Mouse (Mus musculus) hindbrain, embryonic 13.5 days (tissue): ENCODE data around the gene Dnah3. TPM values are rescaled to one million over a fixed set of nuclear protein-coding genes. Genes with fewer than 3 reads are reported as not detected.

ENCODE experiments used
- ATAC-seq: fragments of 200-750 bp; cut with Nextera tagmentation; 2 replicates; pipeline ENCODE4 v1.8.0; 2017; ENCODE audit warnings: moderate TSS enrichment; ENCODE audit not compliant: low FRiP score
- H3K27ac ChIP-seq: fragments of 300-500 bp; sonication (generic); 2 replicates; pipeline ENCODE4 v1.5.1; 2015; ENCODE audit warnings: inconsistent platforms, mild to moderate bottlenecking, moderate library complexity
- H3K27me3 ChIP-seq: fragments of 300-500 bp; sonication (generic); 2 replicates; pipeline ENCODE4 v1.6.1; 2015; ENCODE audit warnings: mild to moderate bottlenecking, inconsistent platforms
- H3K36me3 ChIP-seq: fragments of 300-500 bp; sonication (generic); 2 replicates; pipeline ENCODE4 v1.6.1; 2015; ENCODE audit warnings: mild to moderate bottlenecking, inconsistent platforms
- H3K4me1 ChIP-seq: fragments of 300-500 bp; sonication (generic); replicated peaks from 2 replicates; pipeline ENCODE4 v1.6.1; 2015; ENCODE audit warnings: inconsistent platforms
- H3K4me2 ChIP-seq: fragments of 300-500 bp; sonication (generic); 2 replicates; pipeline ENCODE4 v1.6.1; 2015; ENCODE audit warnings: inconsistent platforms, mild to moderate bottlenecking, moderate library complexity
- H3K4me3 ChIP-seq: fragments of 300-500 bp; sonication (generic); 2 replicates; pipeline ENCODE4 v1.5.1; 2015; ENCODE audit warnings: mild to moderate bottlenecking, inconsistent platforms
- H3K9ac ChIP-seq: fragments of 300-500 bp; sonication (generic); 2 replicates; pipeline ENCODE4 v1.6.1; 2015; ENCODE audit warnings: mild to moderate bottlenecking, inconsistent platforms
- H3K9me3 ChIP-seq: fragments of 300-500 bp; sonication (generic); 2 replicates; pipeline ENCODE4 v1.6.1; 2016; ENCODE audit warnings: inconsistent platforms
- WGBS: fragments of 180-500 bp; shearing (Covaris S2); methylation state at CpG from one replicate; pipeline ENCODE4 v1.1.7; 2015; 5-methylcytosine and 5-hydroxymethylcytosine counted together
- polyA plus RNA-seq: library from polyadenylated mRNA; unstranded; fragments of >200 nt; fragmentation: Nextera tagmentation; extraction: Ambion mirVana; gene quantifications from 2 replicates; pipeline ENCODE4 v1.2.1, GENCODE M21; 2015

Gene Dnah3
- polyA plus RNA-seq, 1 experiment from 2014 or later: 0.10 TPM

DNA sequence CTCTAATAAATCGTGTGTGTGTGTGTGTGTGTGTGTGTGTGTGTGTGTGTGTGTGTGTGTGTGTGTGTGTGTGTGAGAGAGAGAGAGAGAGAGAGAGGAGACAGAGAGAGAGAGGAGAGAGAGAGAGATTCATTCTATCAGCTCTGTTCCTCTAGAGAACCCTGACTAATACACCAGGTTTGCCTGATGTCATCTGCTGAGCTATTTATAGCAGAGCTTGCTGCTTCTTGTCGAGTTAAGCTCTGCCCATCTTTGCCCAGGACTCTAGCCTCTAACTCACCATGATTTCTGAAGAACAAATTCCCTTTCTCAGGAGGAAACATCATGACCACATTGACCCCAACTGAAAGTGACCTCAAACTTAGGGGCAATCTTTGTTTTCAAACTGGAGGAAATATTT, 174.6 kb downstream of the Dnah3 start:
- peaks cover 4% of the 10 kb centered on the region; the same call in 1 of the 2 replicates for H3K36me3 ChIP-seq
- H3K9me3 ChIP-seq: no peaks in the 10 kb centered on the region
- no peak overlapping the region for H3K4me3 ChIP-seq
- ATAC-seq: no peak
- no peak overlapping the region for H3K27ac ChIP-seq
- no peak overlapping the region for H3K4me2 ChIP-seq
- H3K9ac ChIP-seq: no peak overlapping the region
- WGBS: 58% methylated on average over 2 of the region's 2 CpGs
- H3K4me1 ChIP-seq: no peaks in the 10 kb centered on the region
- H3K27me3 ChIP-seq: no peaks in the 10 kb centered on the region

DNA sequence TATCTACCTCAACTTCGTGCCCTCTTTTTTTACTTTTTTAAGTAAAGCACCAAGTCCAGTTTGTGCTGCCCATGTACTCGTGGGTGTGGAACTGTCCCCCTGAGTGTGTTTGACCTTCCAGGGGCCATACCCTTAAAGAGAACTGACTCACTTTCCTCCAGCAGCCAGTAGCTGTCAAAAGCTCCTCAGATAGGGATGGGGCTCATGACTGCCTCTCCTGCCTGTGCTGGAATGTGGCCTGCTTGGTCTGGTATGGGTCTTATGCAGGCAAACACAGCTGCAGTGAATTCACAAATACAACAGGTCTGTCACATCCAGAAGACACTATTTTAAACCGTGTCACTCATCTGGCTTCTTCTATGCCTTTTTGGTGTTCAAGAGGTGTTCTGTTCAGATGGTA, 183.4 kb downstream of the Dnah3 start:
- WGBS: 83% methylated on average over 3 of the region's 3 CpGs
- ATAC-seq: no peak
- Histone ChIP-seq H3K4me3 (no peak overlapping the region), H3K4me1 (no peaks in the 10 kb centered on the region), H3K27me3 (no peaks in the 10 kb centered on the region), H3K27ac (no peak overlapping the region), H3K9me3 (no peaks in the 10 kb centered on the region), H3K4me2 (no peak overlapping the region), H3K9ac (no peak overlapping the region), H3K36me3 (peaks cover 3% of the 10 kb centered on the region; the same call in 1 of the 2 replicates)

DNA sequence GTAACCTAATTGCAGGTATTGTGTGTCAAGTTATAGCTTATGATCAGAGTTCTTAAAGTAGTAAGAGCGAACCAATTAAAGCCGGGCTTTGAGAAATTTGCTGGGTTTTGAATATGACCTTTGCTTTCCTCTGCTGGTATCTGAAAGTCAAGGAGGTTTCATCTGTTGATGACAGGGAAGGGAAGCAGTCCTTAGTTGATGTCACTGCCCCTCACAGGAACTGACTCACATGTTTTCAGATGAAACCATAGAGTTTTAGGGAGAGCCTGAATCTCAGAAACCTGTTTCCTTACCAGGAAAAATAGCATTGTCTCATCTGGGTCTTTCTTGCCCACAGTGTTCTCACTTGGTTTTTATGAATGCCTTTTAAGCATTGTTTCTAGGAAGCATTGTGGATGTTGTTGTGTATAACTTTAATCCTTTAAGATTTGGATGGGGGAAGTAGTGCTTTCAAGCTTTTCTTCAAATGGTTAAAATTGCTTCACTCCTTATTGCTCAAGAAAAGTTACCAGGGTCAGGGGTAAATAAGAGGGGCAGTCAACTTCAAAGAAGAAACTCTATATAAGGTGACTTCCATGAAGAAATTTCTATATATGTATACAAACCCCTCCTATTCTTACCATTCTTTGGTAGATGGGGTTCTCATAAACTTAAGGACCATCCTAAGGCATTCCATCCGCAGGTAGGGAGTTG, 188.4 kb downstream of the Dnah3 start:
- H3K9me3 ChIP-seq: no peaks in the 10 kb centered on the region
- no peak overlapping the region for H3K4me3 ChIP-seq
- H3K27ac ChIP-seq: no peak overlapping the region
- no peak for ATAC-seq
- H3K9ac ChIP-seq: no peak overlapping the region
- H3K4me2 ChIP-seq: no peak overlapping the region
- no peaks in the 10 kb centered on the region for H3K36me3 ChIP-seq
- no peaks in the 10 kb centered on the region for H3K4me1 ChIP-seq
- 96% methylated on average over 3 of the region's 3 CpGs for WGBS
- H3K27me3 ChIP-seq: no peaks in the 10 kb centered on the region

DNA sequence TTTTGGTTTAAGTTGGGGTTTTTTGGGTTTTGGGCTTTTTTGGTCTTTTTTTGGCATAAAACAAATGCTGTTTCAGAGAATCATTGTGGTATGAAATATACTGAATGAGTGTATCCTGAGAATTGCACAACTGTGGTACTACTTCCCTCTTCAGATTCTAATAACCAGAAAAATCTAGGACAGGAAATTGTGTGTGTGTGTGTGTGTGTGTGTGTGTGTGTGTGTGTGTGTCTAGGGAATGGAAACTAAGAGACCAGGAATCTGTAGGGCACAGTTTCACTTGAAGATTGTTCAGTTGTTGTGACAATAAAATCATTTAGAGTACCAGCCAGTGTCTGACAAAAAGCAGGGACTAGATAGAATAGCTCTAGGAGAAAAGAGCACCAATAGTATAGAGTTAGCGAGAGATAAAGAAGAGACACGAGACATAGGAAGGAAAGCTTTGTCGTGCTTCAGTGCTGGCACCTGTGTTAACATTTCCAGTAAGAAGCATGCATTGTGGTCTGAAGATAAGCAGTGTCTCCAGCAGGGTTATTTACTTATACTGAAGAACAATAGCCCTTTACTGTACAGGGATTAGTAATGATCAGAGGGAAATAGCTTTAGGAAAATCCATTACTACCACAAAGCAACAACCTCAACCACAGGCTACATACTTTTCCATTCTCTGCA, 195.6 kb downstream of the Dnah3 start:
- WGBS: 77% methylated on average over 3 of the region's 3 CpGs
- H3K27ac ChIP-seq: no peak overlapping the region
- H3K36me3 ChIP-seq: no peaks in the 10 kb centered on the region
- H3K4me1 ChIP-seq: peaks cover 22% of the 10 kb centered on the region
- no peak overlapping the region for H3K4me3 ChIP-seq
- H3K4me2 ChIP-seq: no peak overlapping the region
- ATAC-seq: no peak
- no peaks in the 10 kb centered on the region for H3K27me3 ChIP-seq
- no peaks in the 10 kb centered on the region for H3K9me3 ChIP-seq
- H3K9ac ChIP-seq: no peak overlapping the region; the same call in 1 of the 2 replicates

DNA sequence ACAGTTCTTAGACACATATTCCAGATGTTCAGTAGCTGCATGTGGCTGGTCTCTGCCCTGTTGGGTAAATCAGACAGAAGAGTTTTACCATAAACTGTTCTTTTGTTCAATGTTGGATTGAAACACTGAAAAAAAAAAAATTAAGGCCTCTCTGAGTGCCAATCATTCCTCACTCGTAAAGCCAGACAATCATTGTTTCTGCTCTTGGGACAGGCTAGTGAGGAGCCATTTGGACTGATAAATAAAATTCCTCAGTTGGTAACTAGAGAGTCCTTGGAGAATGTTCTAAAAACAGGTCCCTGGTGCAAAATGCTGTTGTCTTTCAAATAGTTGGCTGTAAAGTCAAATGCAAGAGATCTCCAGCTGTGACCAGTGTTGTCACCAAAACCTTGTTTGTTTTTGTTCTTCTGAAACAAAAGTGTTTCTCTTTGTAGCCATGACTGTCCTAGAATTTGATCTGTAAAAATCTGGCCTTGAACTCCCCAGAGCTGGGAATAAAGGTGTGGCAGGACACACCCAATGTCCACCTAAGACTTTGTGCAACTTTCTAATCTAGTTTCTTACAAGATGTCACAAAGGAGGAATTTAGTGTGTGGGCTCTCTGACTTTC, 196.7 kb downstream of the Dnah3 start:
- H3K27ac ChIP-seq: no peak overlapping the region
- no peaks in the 10 kb centered on the region for H3K27me3 ChIP-seq
- no peak for ATAC-seq
- 45% methylated on average over 1 of the region's 1 CpGs for WGBS
- peaks cover 34% of the 10 kb centered on the region for H3K4me1 ChIP-seq
- no peaks in the 10 kb centered on the region for H3K36me3 ChIP-seq
- no peak overlapping the region for H3K4me2 ChIP-seq
- no peak overlapping the region for H3K4me3 ChIP-seq
- H3K9ac ChIP-seq: no peak overlapping the region
- H3K9me3 ChIP-seq: no peaks in the 10 kb centered on the region

DNA sequence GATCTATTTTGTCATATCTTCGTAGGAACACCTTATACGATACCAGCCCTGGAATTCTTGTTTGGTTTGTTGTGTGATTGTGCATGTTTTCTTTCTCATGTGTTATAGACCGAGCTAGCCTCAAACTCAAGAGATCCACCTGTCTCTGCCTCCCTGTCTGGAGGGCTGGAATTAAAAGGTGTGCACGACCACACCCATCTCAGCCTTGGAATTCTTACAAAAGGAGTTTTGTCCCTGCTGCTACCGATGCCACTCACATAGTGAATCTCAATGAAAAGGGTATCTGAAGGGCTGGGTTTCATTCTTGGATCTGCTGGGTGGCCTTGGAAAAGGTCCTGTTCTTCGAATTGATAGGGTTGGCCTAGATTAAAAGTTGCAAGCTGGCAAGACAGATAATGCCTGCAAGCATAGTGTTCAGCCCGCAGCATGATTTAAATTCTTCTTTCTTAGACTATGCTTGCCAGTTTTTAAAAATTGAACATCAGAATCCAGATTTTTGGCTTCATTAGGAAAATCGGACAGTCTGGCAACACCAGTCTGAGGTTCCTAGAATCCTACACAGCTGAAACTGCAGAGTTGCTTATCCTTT, 197.5 kb downstream of the Dnah3 start:
- Histone ChIP-seq H3K9ac (no peak overlapping the region), H3K36me3 (no peaks in the 10 kb centered on the region), H3K27ac (no peak overlapping the region), H3K4me2 (peak overlapping the region; percentile 69; the same call in 1 of the 2 replicates), H3K4me3 (no peak overlapping the region), H3K4me1 (peaks cover 40% of the 10 kb centered on the region), H3K9me3 (no peaks in the 10 kb centered on the region), H3K27me3 (no peaks in the 10 kb centered on the region)
- no peak for ATAC-seq
- WGBS: 95% methylated on average over 8 of the region's 8 CpGs

DNA sequence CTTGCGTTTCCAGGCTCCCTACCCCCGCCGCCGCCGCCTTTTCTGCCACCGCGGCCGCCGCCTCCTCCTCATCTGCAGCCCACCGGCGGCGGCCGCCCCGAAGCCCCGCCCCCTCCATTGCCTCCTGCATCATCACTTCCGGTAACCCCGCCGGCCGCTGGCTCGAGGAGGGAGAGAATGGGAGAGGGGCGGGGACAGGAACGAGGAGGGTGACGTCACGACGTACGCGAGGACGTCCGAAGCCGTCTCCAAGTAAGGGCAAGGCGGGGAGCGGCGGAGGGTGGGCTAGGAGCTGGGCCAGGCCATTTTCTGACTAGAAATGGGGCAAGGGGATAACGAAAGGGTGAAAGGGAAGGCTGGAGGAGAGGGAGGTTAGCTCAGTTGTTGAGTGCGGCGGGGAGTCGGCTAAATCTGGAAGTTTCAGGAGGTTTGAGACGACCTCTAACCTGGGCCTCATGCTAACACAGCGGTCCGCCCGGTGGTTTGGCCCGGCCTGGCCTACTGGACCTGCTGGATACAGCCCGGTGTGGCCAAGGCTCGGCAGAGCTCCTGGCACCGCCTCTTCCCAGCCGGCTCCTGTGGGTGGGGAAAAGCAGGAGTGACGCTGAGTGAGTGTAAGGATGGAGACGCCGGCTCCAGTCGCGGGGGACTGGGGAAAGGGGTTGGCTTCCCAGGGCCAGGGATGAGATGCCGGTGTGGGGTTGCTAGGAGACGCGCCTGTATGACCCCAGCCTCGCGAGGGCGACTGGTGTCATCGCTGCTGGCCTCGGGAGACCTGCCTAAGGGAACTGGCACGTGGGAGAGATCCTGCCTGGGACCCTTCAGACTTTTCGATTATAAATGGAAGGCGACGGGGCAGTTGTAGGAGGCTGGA, 199.2 kb downstream of the Dnah3 start, which contains the start of the genes Lyrm1 and Dcun1d3:
Gene Lyrm1 (plus strand): TSS at position 223 of the 874 bp plus-strand sequence.
Gene Dcun1d3 (minus strand): TSS at position 660 of the 874 bp plus-strand sequence.
- Histone ChIP-seq H3K9me3 (no peaks in the 10 kb centered on the region), H3K4me2 (peak within 1 kb of the TSS; percentile 77), H3K36me3 (no peaks in the 10 kb centered on the region), H3K9ac (peak within 1 kb of the TSS; percentile 90), H3K27me3 (no peaks in the 10 kb centered on the region), H3K4me1 (peaks cover 47% of the 10 kb centered on the region), H3K4me3 (peak within 1 kb of the TSS; percentile 80), H3K27ac (peak within 1 kb of the TSS; percentile 98)
- peak; percentile 98 for ATAC-seq
- under 1% methylated on average over 63 of the region's 63 CpGs for WGBS

DNA sequence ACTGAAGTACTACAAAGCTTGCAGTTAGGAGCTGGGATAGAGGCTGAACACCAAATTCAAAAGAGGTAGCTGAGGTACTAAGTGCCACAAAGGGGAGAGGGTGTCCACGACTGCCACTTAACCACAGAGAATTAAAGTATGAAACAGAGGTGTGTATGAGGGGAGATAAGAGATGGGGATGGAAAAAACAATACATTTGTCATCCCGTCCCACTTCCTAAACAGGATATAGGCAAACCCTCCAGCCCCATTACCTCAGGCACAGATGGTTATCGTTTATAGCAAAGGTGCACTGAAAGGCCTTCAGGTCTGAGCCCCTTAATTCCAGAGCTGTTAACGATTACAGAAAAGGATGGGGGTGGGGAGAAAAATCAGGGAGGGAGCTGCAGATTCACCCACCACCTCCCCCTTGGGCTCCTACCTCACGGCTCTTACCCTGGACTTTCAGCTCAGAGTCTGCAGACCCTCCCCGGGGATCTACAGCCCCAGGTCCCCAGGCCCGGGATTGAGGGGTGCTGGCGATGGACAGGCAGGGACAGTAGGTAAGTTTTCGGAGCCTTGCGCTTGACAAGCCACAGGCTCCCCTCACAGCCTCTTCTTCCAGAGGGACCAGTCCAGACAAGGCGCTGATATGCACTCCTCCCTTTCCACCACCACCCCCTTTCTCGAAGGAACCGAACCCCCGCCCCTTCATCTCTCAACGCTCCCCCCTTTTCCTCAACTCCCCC, 200.1 kb downstream of the Dnah3 start:
- Histone ChIP-seq H3K4me2 (peak overlapping the region; percentile 77), H3K4me1 (peaks cover 47% of the 10 kb centered on the region), H3K9ac (peak overlapping the region; percentile 90), H3K27ac (peak overlapping the region; percentile 98), H3K9me3 (no peaks in the 10 kb centered on the region), H3K27me3 (no peaks in the 10 kb centered on the region), H3K4me3 (peak overlapping the region; percentile 80), H3K36me3 (no peaks in the 10 kb centered on the region)
- WGBS: under 1% methylated on average over 15 of the region's 15 CpGs
- peak; percentile 69 for ATAC-seq

DNA sequence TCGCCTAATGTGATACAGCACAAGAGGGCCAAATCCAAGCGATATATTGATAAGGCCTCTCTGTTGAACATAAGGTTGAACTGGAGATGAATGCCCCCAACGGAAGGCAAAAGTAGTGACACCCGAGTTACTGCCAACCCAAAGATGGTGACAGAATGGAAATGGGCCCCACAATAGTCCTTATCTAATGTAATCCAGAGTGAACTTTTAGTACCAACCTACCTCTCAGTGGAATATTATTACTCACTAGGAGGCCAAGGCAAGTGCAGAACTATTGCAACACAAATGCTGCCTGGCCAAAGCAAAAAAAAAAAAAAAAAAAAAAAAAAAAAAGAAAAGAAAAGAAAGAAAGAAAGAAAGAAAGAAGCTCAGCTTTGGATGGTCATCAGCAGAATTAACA, 202.3 kb downstream of the Dnah3 start:
- Histone ChIP-seq H3K4me2 (no peak overlapping the region), H3K27ac (no peak overlapping the region), H3K9ac (no peak overlapping the region), H3K9me3 (no peaks in the 10 kb centered on the region), H3K36me3 (no peaks in the 10 kb centered on the region), H3K4me1 (peaks cover 46% of the 10 kb centered on the region), H3K27me3 (no peaks in the 10 kb centered on the region), H3K4me3 (no peak overlapping the region)
- WGBS: 93% methylated on average over 4 of the region's 4 CpGs
- no peak for ATAC-seq

DNA sequence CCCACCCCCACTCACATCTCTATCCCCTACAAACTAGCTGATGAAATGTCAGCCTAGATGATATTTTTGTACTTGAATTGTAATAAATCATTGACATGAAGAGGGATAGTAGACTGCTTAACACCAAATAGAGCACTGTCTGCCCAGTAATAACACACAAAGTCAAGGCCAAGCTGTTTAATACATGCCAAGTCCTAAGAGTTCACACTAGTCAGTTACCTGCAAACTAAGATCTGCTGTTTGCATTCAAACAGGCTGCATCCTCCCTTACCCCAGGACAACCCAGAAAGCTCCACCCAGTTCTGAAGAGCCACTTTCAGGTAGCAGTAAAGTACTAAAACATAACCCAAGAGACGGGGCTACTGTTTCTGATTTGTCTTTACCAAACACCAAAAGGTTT, 202.9 kb downstream of the Dnah3 start:
- Histone ChIP-seq H3K9ac (no peak overlapping the region), H3K27me3 (no peaks in the 10 kb centered on the region), H3K36me3 (no peaks in the 10 kb centered on the region), H3K4me1 (peaks cover 40% of the 10 kb centered on the region), H3K27ac (no peak overlapping the region), H3K4me2 (no peak overlapping the region), H3K4me3 (no peak overlapping the region), H3K9me3 (no peaks in the 10 kb centered on the region)
- no peak for ATAC-seq
- WGBS: 96% methylated on average over 1 of the region's 1 CpGs

DNA sequence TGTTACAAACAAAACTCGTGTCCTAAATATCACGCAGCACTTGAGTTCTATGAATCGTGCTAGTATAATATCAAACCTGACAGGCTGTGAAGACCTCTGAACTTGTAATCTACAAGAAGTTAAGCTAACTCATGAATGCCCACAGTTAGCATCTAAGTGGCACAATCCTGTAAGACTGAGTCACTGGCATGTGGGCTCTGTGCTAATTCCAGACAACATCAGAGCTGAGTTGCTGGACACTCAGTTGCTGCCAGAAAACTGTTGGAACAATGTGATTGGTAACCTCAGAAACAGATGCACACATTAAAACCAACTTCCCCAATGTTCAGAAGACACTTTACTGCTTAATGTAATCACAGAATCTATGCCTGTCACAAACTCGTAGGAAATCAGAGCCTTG, 207.2 kb downstream of the Dnah3 start:
- Histone ChIP-seq H3K27me3 (no peaks in the 10 kb centered on the region), H3K4me2 (no peak overlapping the region), H3K36me3 (no peaks in the 10 kb centered on the region), H3K9me3 (no peaks in the 10 kb centered on the region), H3K9ac (no peak overlapping the region), H3K4me3 (no peak overlapping the region), H3K27ac (no peak overlapping the region), H3K4me1 (peaks cover 10% of the 10 kb centered on the region)
- ATAC-seq: no peak
- WGBS: 95% methylated on average over 4 of the region's 4 CpGs
